Mouse (Mus musculus) neutrophil, adult 5-6 weeks (primary cell): ENCODE measurements around the gene BC055324. TPM values are rescaled to one million over a fixed set of nuclear protein-coding genes. Genes with fewer than 3 reads are reported as not detected.

Experiments used
- ATAC-seq: fragments of 151-379, 151-347 bp; 2 replicates; pipeline ENCODE4 v1.8.0; 2017; ENCODE audit warnings: mild to moderate bottlenecking, moderate TSS enrichment; ENCODE audit not compliant: insufficient number of reproducible peaks, poor library complexity, low FRiP score, severe bottlenecking; ENCODE audit errors: extremely low read depth
- total RNA-seq: library from RNA; stranded (forward); fragments of 200-1000 nt; gene quantifications from 2 replicates; pipeline ENCODE4 v1.2.3, GENCODE M21; 2017

The BC055324 gene
- total RNA-seq, 1 experiment from 2014 or later: 7.7 TPM

- no peak for ATAC-seq
Observed at GRCm38 (mm10) chr1:163898291-163898764, 96.3 kb downstream of the BC055324 start.

Other genes starting within 250 kb of the BC055324 start
- 1.4 and 2.1 TPM in 2 replicates for gene Kifap3, start 215.2 kb downstream of the BC055324 start, total RNA-seq
- gene Scyl3, start 65.7 kb downstream of the BC055324 start, total RNA-seq: 39.1 and 41.1 TPM in 2 replicates
- 14.5 and 14.7 TPM in 2 replicates for gene Mettl18, start 93 bp upstream of the BC055324 start, total RNA-seq
- gene Sele, start 53.4 kb upstream of the BC055324 start, total RNA-seq: 0.37 and 0.70 TPM in 2 replicates
- gene Sell, start 67.2 kb upstream of the BC055324 start, total RNA-seq: 1,314 and 1,317 TPM in 2 replicates
- 9.2 and 10.0 TPM in 2 replicates for gene Selp, start 120.5 kb upstream of the BC055324 start, total RNA-seq
- 23.7 and 25.5 TPM in 2 replicates for gene F5, start 157.0 kb upstream of the BC055324 start, total RNA-seq